42 mouse cellular contexts compared by ENCODE assay signal in the genomic region with DNA sequence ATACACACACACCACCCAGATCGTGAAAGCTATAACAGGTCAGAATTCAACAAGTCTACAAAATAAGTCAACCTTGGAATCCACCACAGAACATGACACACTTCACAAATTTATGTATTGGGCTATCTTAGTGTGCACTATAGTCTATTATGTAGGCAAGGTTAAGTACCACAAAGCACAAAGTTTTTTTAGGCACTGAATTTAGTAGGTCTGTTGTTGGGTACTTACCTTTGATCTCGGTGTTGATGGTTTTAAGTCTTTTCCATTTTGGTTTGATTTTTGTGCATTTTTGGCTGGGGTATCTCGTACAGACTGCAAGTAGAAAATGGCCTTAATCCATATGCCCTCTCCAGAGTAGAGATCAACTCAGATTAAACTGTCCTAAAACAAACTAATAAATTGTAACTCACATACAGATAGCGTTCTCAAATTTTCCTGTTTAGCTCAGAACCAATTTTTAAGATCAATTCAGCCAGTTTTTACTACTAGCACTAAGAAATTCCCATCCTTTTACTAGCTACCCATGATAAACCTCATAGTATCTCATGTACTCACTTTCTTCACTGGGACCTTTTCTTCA. TPM values are rescaled to one million over a fixed set of nuclear protein-coding genes. Genes with fewer than 3 reads are reported as not detected.
"Had no signal": no experiment of that assay in that cellular context is flagged by ENCODE, and none has a peak within 500 bp of the region (broad histone marks: within the 10 kb centered on the region; RNA-seq: fewer than 3 reads in every experiment).

No protein-coding gene starts in this region.

- H3K4me1 ChIP-seq: intestine, embryonic 15.5 days had no signal

- H3K9me3 ChIP-seq: heart, embryonic 13.5 days; heart, embryonic 15.5 days; hindbrain, embryonic 13.5 days; hindbrain, embryonic 15.5 days; intestine, embryonic 15.5 days; kidney, embryonic 15.5 days; limb, embryonic 13.5 days; limb, embryonic 15.5 days; liver, embryonic 12.5 days had no signal

- DNase-seq: gastrocnemius, postnatal 14 days; gastrocnemius, postnatal 36 days; heart, adult 11 months; heart, adult 2 months; heart, postnatal 14 days; heart, postnatal 36 days; kidney, adult 11 months; kidney, adult 2 months; kidney, adult 9 months; kidney, postnatal 14 days; kidney, postnatal 36 days; layer of hippocampus, adult 9-11 months; layer of hippocampus, postnatal 36 days; left cerebral cortex, postnatal 4 days had no signal

- H3K4me3 ChIP-seq: heart, adult 2 months; heart, embryonic 13.5 days; heart, embryonic 15.5 days; hindbrain, embryonic 13.5 days; hindbrain, embryonic 15.5 days; intestine, embryonic 15.5 days; kidney, embryonic 15.5 days; limb, embryonic 13.5 days; limb, embryonic 15.5 days; liver, embryonic 12.5 days had no signal

- H3K4me2 ChIP-seq: heart, embryonic 11.5 days; heart, embryonic 13.5 days; heart, embryonic 15.5 days; hindbrain, embryonic 13.5 days; hindbrain, embryonic 15.5 days; intestine, embryonic 15.5 days; kidney, embryonic 15.5 days; limb, embryonic 13.5 days; limb, embryonic 15.5 days; liver, embryonic 12.5 days had no signal

- H3K27me3 ChIP-seq: heart, embryonic 13.5 days; heart, embryonic 15.5 days; hindbrain, embryonic 13.5 days; hindbrain, embryonic 15.5 days; intestine, embryonic 15.5 days; kidney, embryonic 15.5 days; limb, embryonic 13.5 days; limb, embryonic 15.5 days; liver, embryonic 12.5 days had no signal

- ATAC-seq: hindbrain, postnatal 0 days; intestine, embryonic 15.5 days; liver, embryonic 12.5 days had no signal

- H3K27ac ChIP-seq: heart, adult 2 months; heart, embryonic 13.5 days; heart, embryonic 15.5 days; hindbrain, embryonic 13.5 days; hindbrain, embryonic 15.5 days; hindbrain, postnatal 0 days; intestine, embryonic 15.5 days; kidney, embryonic 15.5 days; kidney, postnatal 0 days; limb, embryonic 13.5 days; limb, embryonic 15.5 days; liver, embryonic 12.5 days; liver, embryonic 14.5 days had no signal

- H3K9ac ChIP-seq: heart, embryonic 13.5 days; heart, embryonic 15.5 days; hindbrain, embryonic 13.5 days; hindbrain, embryonic 15.5 days; intestine, embryonic 15.5 days; kidney, embryonic 15.5 days; limb, embryonic 13.5 days; limb, embryonic 15.5 days; liver, embryonic 14.5 days had no signal

RNA-seq across cellular contexts. Expression of gene Fgf18, which starts 9.3 kb away (rescaled TPM):
- total RNA-seq: hematopoietic stem cell, adult 5-6 weeks; liver, adult 2 months had no signal
- polyA plus RNA-seq: liver, adult 2 months had no signal

RNA-seq across cellular contexts. Expression of gene Tlx3, which starts 46.9 kb away (rescaled TPM):
- total RNA-seq: gastrocnemius, adult 8-10 months; gastrocnemius, postnatal 14 days; gastrocnemius, postnatal 36 days; heart, adult 2 months; heart, postnatal 14 days; heart, postnatal 36 days; hematopoietic stem cell, adult 5-6 weeks; layer of hippocampus, adult 18-20 months; layer of hippocampus, adult 8-10 months; layer of hippocampus, postnatal 14 days; layer of hippocampus, postnatal 36 days; left cerebral cortex, adult 18-20 months; left cerebral cortex, adult 8-10 months; left cerebral cortex, postnatal 10 days; left cerebral cortex, postnatal 25 days; left cerebral cortex, postnatal 4 days; liver, adult 2 months had no signal
- polyA plus RNA-seq: gonadal fat pad, adult 2 months; heart, adult 2 months; heart, embryonic 11.5 days; heart, embryonic 13.5 days; heart, postnatal 0 days; kidney, adult 2 months; kidney, postnatal 0 days; large intestine, adult 2 months; limb, embryonic 11.5 days; limb, embryonic 13.5 days; limb, embryonic 15.5 days; liver, adult 2 months; liver, embryonic 12.5 days; liver, embryonic 14.5 days; liver, embryonic 16.5 days had no signal
